Mouse (Mus musculus): ENCODE measurements at regions not wholly inside any gene's neighbourhood (a gene's known extent, or its start where the extent isn't known, plus 50 kb on each side); places are given as distances from the start of the nearest gene placed in this dataset.
A peak's percentile ranks its signal among the peaks of the same experiment; 100 is the strongest.

DNA sequence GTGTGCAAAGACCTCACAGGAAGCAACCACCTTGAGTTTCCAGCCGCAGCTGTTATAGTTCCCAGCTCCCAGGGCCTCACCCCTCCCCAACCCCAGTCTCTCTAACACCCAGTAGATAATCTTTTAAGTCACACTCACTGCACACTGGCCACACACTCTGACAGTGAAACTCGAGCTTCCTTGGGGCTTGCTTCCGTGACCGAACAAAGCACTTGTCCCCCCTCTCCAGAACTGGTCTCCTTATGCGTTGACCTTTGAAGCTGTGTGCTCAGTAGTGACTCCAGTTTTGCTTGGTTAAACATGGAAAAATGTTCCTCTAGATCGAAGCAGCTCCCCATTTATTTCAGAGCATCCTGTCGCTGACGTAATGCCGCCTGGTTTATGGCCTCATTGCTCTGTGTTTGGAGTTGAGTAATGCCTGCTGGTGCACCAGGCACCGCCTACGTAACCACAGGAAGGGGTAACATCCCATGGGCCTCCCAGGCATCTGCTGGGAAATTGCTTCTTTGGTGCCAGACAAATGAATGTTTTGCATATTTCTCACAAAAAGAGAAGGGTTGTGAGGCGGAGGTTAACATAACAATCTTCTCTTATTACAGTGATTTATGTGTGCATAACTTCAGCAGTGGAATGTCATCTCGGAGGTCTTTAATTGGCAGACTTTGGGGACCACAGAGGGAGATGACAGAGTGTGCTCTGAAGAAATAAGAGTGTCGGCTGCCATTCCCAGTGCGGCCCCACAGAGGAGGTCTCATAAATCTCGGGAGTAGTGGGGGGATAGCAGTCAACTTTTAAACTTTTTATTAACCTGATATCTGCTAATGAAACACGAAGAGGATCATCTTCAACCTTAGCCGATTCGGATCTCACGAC is 292.7 kb upstream of the Zfp507 start:
- no peak for DNase-seq (ENCODE audit: low read depth)

GRCm38 (mm10) chr7:36091132-36091531 is 288.3 kb upstream of the Zfp507 start:
- DNase-seq (ENCODE audit: low read depth), result no peak

GRCm38 (mm10) chr7:36090291-36091123 is 287.7 kb upstream of the Zfp507 start:
- DNase-seq (ENCODE audit: low read depth), result no peak

GRCm38 (mm10) chr7:36087598-36087997 is 284.8 kb upstream of the Zfp507 start:
- no peak for DNase-seq (ENCODE audit: low read depth)

GRCm38 (mm10) chr7:36078666-36079065 is 275.9 kb upstream of the Zfp507 start:
- no peak for DNase-seq (ENCODE audit: low read depth)

GRCm38 (mm10) chr7:36078089-36078654 is 275.4 kb upstream of the Zfp507 start:
- no peak for DNase-seq (ENCODE audit: low read depth)

DNA sequence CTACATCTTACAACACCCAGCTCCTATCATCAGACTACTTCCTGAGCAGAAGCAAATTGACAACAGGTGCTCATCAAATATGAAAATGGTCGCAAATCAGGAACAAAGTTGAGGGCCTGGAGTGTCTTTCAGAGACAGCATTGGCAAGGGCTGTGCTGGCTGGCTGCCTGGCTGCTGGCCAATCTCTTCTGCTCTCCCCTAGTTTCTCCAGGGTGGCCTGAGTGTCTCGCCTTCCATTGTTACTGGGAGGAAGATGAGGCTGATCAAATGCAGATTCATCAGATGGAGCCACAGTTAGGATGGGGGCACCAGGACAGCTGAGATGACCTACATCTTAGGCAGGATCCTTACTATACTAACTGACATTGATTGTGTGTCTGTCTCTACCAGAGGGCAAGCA is 274.5 kb upstream of the Zfp507 start:
- no peak for DNase-seq (ENCODE audit: low read depth)

DNA sequence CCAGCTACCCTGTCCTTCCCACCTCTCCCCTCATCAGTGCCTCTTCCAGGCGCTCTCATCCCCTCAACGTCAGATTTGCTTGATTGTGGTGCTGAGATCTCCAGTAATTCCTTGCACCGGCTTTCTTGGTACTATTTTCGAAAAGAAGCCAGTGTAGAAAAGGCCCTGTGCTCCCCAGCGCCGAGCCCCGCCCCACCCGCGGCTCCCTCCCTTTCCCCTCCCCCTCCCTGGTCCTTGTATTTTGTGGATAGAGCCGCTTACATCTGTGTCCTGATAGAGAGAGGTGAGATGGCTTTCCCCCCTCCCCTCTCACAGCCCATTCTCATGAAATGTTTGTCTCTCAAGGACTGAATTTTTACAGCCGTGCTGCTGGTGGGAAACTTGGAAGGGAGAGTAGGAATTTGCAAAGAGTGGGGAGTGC is 273.2 kb upstream of the Zfp507 start:
- no peak for DNase-seq (ENCODE audit: low read depth)

GRCm38 (mm10) chr7:36071774-36072173 is 269.0 kb upstream of the Zfp507 start:
- DNase-seq (ENCODE audit: low read depth), result peak; percentile 22

- DNase-seq (ENCODE audit: low read depth), result no peak
Observed at GRCm38 (mm10) chr7:36066725-36067124, 263.9 kb upstream of the Zfp507 start.

GRCm38 (mm10) chr7:36061679-36062078 is 258.9 kb upstream of the Zfp507 start:
- DNase-seq (ENCODE audit: low read depth), result no peak

- no peak for DNase-seq (ENCODE audit: low read depth)
Observed at GRCm38 (mm10) chr7:36060426-36060825, 257.6 kb upstream of the Zfp507 start.

DNA sequence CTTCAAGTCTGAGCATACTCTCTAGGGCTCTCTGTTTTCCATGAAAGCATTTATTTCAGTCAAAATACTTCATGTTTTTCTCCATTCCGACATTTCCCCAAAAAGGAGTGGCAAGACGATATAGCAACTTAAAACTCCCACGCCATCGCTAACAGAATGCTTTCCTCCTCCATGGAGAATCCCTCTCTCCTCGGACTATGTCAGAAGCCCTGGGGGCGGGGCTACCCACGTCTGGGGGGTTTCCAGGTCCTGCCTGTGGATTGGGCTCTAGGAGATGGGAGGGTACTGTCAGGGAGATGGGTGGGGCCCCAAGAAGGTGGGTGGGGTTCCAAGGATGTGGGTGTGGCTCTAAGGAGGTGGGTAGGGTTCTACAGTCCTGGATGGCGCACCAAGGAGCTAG is 243.2 kb upstream of the Zfp507 start:
- DNase-seq (ENCODE audit: low read depth), result no peak

DNA sequence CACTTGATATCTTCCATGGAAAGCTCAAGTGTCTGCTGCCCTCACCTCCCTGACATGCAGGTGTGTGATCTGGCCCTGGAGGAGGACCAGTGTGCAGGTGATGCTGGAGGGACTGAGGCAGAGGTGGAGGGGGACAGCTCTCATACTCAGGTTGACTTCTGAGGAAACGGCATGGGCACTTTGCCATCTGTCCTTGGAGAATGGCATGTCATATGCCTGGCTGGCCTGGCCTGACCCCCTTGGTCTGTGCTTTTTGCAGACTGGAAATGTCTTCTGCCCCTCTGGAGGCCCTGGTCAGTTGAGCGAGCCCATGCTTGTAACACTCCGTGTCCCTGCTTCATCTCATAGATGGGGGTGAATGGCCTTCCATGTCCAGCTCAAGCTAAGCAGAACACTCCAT is 229.1 kb upstream of the Zfp507 start:
- no peak for DNase-seq (ENCODE audit: low read depth)

- DNase-seq (ENCODE audit: low read depth), result no peak
Observed at GRCm38 (mm10) chr7:36023015-36023414, 220.2 kb upstream of the Zfp507 start.

DNA sequence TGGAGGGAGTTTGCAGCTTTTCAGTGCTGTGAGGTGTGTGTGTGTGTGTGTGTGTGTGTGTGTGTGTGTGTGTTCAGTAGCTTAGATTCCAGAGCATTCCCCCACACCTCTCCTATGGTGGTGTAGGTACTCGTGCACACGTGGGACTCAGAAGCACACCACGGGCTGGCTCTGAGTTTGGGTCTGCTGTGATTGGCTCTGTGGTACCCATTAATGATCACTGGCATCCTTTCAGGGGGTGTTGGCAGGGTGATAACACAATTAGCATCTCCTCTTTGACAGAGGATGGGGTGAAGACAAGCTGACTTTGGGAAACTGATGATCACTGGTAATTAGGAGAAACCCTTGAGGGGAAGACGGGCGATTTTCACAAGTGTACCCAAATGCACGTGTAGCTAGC is 219.7 kb upstream of the Zfp507 start:
- no peak for DNase-seq (ENCODE audit: low read depth)

GRCm38 (mm10) chr7:36016926-36017753 is 214.3 kb upstream of the Zfp507 start:
- no peak for DNase-seq (ENCODE audit: low read depth)

GRCm38 (mm10) chr7:35996609-35997008 is 193.8 kb upstream of the Zfp507 start:
- no peak for DNase-seq (ENCODE audit: low read depth)

- DNase-seq (ENCODE audit: low read depth), result no peak
Observed at GRCm38 (mm10) chr7:35992511-35992910, 189.7 kb upstream of the Zfp507 start.

DNA sequence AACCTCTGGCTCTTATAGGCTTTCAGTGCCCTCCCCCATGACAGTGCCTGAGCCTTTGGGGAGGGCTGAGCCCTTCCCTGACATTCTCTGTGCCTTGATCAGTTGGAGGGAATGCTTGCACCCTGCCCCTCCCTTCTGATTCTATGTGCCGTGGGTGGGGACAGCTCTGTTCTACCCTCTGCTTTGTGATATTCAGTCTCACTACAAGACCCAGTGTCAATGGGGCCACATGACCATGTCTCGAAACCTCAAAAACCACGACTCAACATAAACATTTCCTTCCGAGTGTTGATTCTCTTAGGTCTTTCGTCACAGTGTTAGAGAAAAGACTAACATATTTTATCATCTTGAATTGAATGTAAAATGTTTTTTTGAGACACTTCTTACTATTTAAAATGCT is 188.3 kb upstream of the Zfp507 start:
- DNase-seq (ENCODE audit: low read depth), result no peak

DNA sequence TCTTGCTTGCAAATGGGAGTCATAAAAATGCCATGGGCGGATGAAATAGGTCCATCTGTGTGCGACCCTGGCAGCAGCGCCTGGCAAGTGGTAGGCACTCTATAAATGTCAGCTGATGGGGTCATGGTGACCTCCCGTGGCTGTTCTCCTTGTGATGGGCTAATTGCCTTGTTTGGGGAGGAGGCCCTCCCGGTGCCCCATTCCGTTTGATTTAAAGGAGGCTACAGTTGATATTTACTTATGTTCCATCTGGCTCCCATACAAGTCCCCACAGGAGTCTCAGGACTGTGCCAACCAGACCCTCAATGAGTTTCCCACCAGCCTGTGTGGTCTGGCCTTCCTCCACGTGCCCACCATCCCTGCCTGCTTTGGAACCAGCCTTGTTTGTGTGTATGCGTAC is 186.7 kb upstream of the Zfp507 start:
- DNase-seq (ENCODE audit: low read depth), result no peak

Measured in NIH3T3 (cell line).